Mouse (Mus musculus) small intestine, adult 2 months (tissue): ENCODE measurements around the gene Asgr1.

Source experiments
- CTCF ChIP-seq: fragments of 200-500 bp; IDR thresholded peaks from 2 replicates; pipeline ENCODE4 v1.5.1; 2012; ENCODE audit warnings: low read depth, mild to moderate bottlenecking, control low read depth, inconsistent platforms, low read length, moderate library complexity, mixed read lengths; ENCODE audit not compliant: insufficient replicate concordance, insufficient read length; ENCODE audit errors: extremely low read depth
- POLR2A ChIP-seq: fragments of 200-500 bp; IDR thresholded peaks from 2 replicates; pipeline ENCODE4 v1.6.1; 2012; ENCODE audit warnings: low read depth, mild to moderate bottlenecking, control low read depth, inconsistent platforms, low read length, moderate library complexity

- no peak for TF ChIP-seq POLR2A
- TF ChIP-seq CTCF: no peak
These were observed at the start of gene Asgr1 for GRCm38 (mm10) chr11:70053898-70054570.
